Mouse (Mus musculus) kidney, embryonic 16.5 days (tissue): Measurements from ENCODE around the gene Cd79b. TPM values are rescaled to one million over a fixed set of nuclear protein-coding genes. Genes with fewer than 3 reads are reported as not detected.

Experiments used
- ATAC-seq: fragments of 200-750 bp; cut with Nextera tagmentation; 2 replicates; pipeline ENCODE4 v1.8.0; 2017; ENCODE audit warnings: moderate TSS enrichment; ENCODE audit not compliant: low FRiP score, low TSS enrichment
- H3K27ac ChIP-seq: fragments of 300-500 bp; sonication (generic); 2 replicates; pipeline ENCODE4 v1.5.1; 2014; ENCODE audit warnings: low read length
- H3K27me3 ChIP-seq: fragments of 300-500 bp; sonication (generic); 2 replicates; pipeline ENCODE4 v1.6.1; 2014; ENCODE audit warnings: low read length, control low read depth, mixed read lengths; ENCODE audit not compliant: insufficient read depth
- H3K36me3 ChIP-seq: fragments of 300-500 bp; sonication (generic); 2 replicates; pipeline ENCODE4 v1.6.1; 2014; ENCODE audit warnings: low read length, control low read depth, mixed read lengths; ENCODE audit not compliant: insufficient read depth
- H3K4me1 ChIP-seq: fragments of 300-500 bp; sonication (generic); 2 replicates; pipeline ENCODE4 v1.6.1; 2014; ENCODE audit warnings: low read length, control low read depth, mixed read lengths; ENCODE audit not compliant: insufficient read depth
- H3K4me2 ChIP-seq: fragments of 300-500 bp; sonication (generic); replicated peaks from 2 replicates; pipeline ENCODE4 v1.6.1; 2014; ENCODE audit warnings: low read depth, low read length
- H3K4me3 ChIP-seq: fragments of 300-500 bp; sonication (generic); 2 replicates; pipeline ENCODE4 v1.5.1; 2014; ENCODE audit warnings: mild to moderate bottlenecking, low read length
- H3K9ac ChIP-seq: fragments of 300-500 bp; sonication (generic); replicated peaks from 2 replicates; pipeline ENCODE4 v1.6.1; 2014; ENCODE audit warnings: low read length
- H3K9me3 ChIP-seq: fragments of 300-500 bp; sonication (generic); 2 replicates; pipeline ENCODE4 v1.6.1; 2016; ENCODE audit warnings: low read length, control low read depth
- WGBS: fragments of 180-500 bp; shearing (Covaris S2); extraction: QIAGEN DNeasy Blood & Tissue Kit; methylation state at CpG from one replicate; pipeline ENCODE4 v1.1.7; 2014; 5-methylcytosine and 5-hydroxymethylcytosine counted together
- polyA plus RNA-seq: library from polyadenylated mRNA; unstranded; fragments of >200 nt; fragmentation: Nextera tagmentation; extraction: Ambion mirVana; gene quantifications from 2 replicates; pipeline ENCODE4 v1.2.1, GENCODE M21; 2015

Cd79b gene
- polyA plus RNA-seq, 1 experiment from 2014 or later: 6.9 TPM

- no peak overlapping the region for H3K4me3 ChIP-seq
- 0 out of 2 replicates have a peak overlapping the region, but pooled peaks have one; percentile 15 for H3K27ac ChIP-seq
- H3K4me2 ChIP-seq: no peak overlapping the region
- no peaks in the 10 kb centered on the region for H3K27me3 ChIP-seq
- no peak for ATAC-seq
- H3K9ac ChIP-seq: no peak overlapping the region
- peaks cover 19% of the 10 kb centered on the region for H3K4me1 ChIP-seq
- 83% methylated on average over 3 of the region's 3 CpGs for WGBS
- H3K36me3 ChIP-seq: no peaks in the 10 kb centered on the region
- no peaks in the 10 kb centered on the region for H3K9me3 ChIP-seq
These were observed 8.5 kb downstream of the Cd79b start for GRCm38 (mm10) chr11:106306065-106306385.

- 0 out of 2 replicates have a peak overlapping the region, but pooled peaks have one; percentile 15 for H3K27ac ChIP-seq
- 53% methylated on average over 10 of the region's 10 CpGs for WGBS
- H3K4me1 ChIP-seq: peaks cover 19% of the 10 kb centered on the region
- H3K4me2 ChIP-seq: no peak overlapping the region
- no peak overlapping the region for H3K9ac ChIP-seq
- no peak for ATAC-seq
- H3K9me3 ChIP-seq: no peaks in the 10 kb centered on the region
- no peak overlapping the region for H3K4me3 ChIP-seq
- H3K27me3 ChIP-seq: no peaks in the 10 kb centered on the region
- no peaks in the 10 kb centered on the region for H3K36me3 ChIP-seq
These were observed 9.1 kb downstream of the Cd79b start for GRCm38 (mm10) chr11:106305348-106306064.

- H3K9me3 ChIP-seq: no peaks in the 10 kb centered on the region
- ATAC-seq: peak; percentile 77
- H3K4me3 ChIP-seq: no peak overlapping the region
- no peaks in the 10 kb centered on the region for H3K36me3 ChIP-seq
- WGBS: 6% methylated on average over 2 of the region's 2 CpGs
- peaks cover 9% of the 10 kb centered on the region for H3K4me1 ChIP-seq
- H3K27ac ChIP-seq: no peak overlapping the region
- no peak overlapping the region for H3K9ac ChIP-seq
- H3K27me3 ChIP-seq: no peaks in the 10 kb centered on the region
- H3K4me2 ChIP-seq: no peak overlapping the region
These were observed 11.9 kb downstream of the Cd79b start for GRCm38 (mm10) chr11:106302634-106303033.

GRCm38 (mm10) chr11:106301765-106302164, 12.8 kb downstream of the Cd79b start, which contains the start of gene Gh:
Gh (minus strand) TSS chr11:106301865.
- WGBS: 82% methylated on average over 9 of the region's 9 CpGs
- Histone ChIP-seq H3K9ac (no peak within 1 kb of the TSS), H3K9me3 (no peaks in the 10 kb centered on the region), H3K4me2 (no peak within 1 kb of the TSS), H3K4me1 (peaks cover 5% of the 10 kb centered on the region; the same call in 1 of the 2 replicates), H3K36me3 (no peaks in the 10 kb centered on the region), H3K4me3 (no peak within 1 kb of the TSS), H3K27me3 (no peaks in the 10 kb centered on the region), H3K27ac (no peak within 1 kb of the TSS)
- ATAC-seq: no peak

GRCm38 (mm10) chr11:106291861-106292260, 22.7 kb downstream of the Cd79b start:
- no peak for ATAC-seq
- Histone ChIP-seq H3K27me3 (no peaks in the 10 kb centered on the region), H3K4me1 (no peaks in the 10 kb centered on the region), H3K27ac (no peak overlapping the region), H3K4me2 (no peak overlapping the region), H3K9ac (no peak overlapping the region), H3K36me3 (no peaks in the 10 kb centered on the region), H3K9me3 (no peaks in the 10 kb centered on the region), H3K4me3 (no peak overlapping the region)
- WGBS: 90% methylated on average over 2 of the region's 2 CpGs

GRCm38 (mm10) chr11:106290376-106290775, 24.2 kb downstream of the Cd79b start:
- H3K9ac ChIP-seq: no peak overlapping the region
- no peak overlapping the region for H3K4me3 ChIP-seq
- H3K27me3 ChIP-seq: no peaks in the 10 kb centered on the region
- no peak overlapping the region for H3K27ac ChIP-seq
- no peak for ATAC-seq
- no peaks in the 10 kb centered on the region for H3K36me3 ChIP-seq
- no peaks in the 10 kb centered on the region for H3K9me3 ChIP-seq
- 90% methylated on average over 5 of the region's 5 CpGs for WGBS
- no peak overlapping the region for H3K4me2 ChIP-seq
- no peaks in the 10 kb centered on the region for H3K4me1 ChIP-seq

GRCm38 (mm10) chr11:106289369-106289768, 25.2 kb downstream of the Cd79b start:
- Histone ChIP-seq H3K27ac (no peak overlapping the region), H3K4me1 (no peaks in the 10 kb centered on the region), H3K9ac (no peak overlapping the region), H3K9me3 (no peaks in the 10 kb centered on the region), H3K4me3 (no peak overlapping the region), H3K4me2 (no peak overlapping the region), H3K36me3 (no peaks in the 10 kb centered on the region), H3K27me3 (no peaks in the 10 kb centered on the region)
- ATAC-seq: no peak
- 55% methylated on average over 8 of the region's 8 CpGs for WGBS

GRCm38 (mm10) chr11:106286987-106287386, 27.6 kb downstream of the Cd79b start:
- H3K27ac ChIP-seq: no peak overlapping the region

GRCm38 (mm10) chr11:106286206-106286605, 28.4 kb downstream of the Cd79b start:
- Histone ChIP-seq H3K27ac (no peak overlapping the region), H3K27me3 (no peaks in the 10 kb centered on the region), H3K36me3 (no peaks in the 10 kb centered on the region), H3K4me1 (no peaks in the 10 kb centered on the region), H3K9me3 (no peaks in the 10 kb centered on the region), H3K4me2 (no peak overlapping the region), H3K9ac (no peak overlapping the region), H3K4me3 (no peak overlapping the region)
- 86% methylated on average over 7 of the region's 7 CpGs for WGBS
- ATAC-seq: no peak

More at GRCm38 (mm10) chr11:106286987-106287386, 27.6 kb downstream of the Cd79b start:
- Histone ChIP-seq H3K9ac (no peak overlapping the region), H3K9me3 (no peaks in the 10 kb centered on the region), H3K4me1 (no peaks in the 10 kb centered on the region), H3K4me3 (no peak overlapping the region), H3K4me2 (no peak overlapping the region), H3K27me3 (no peaks in the 10 kb centered on the region), H3K36me3 (no peaks in the 10 kb centered on the region)
- 72% methylated on average over 11 of the region's 11 CpGs for WGBS
- no peak for ATAC-seq

GRCm38 (mm10) chr11:106284126-106284525, 30.4 kb downstream of the Cd79b start:
- Histone ChIP-seq H3K36me3 (no peaks in the 10 kb centered on the region), H3K27ac (no peak overlapping the region), H3K4me3 (no peak overlapping the region), H3K9me3 (no peaks in the 10 kb centered on the region), H3K9ac (no peak overlapping the region), H3K4me1 (no peaks in the 10 kb centered on the region), H3K27me3 (no peaks in the 10 kb centered on the region), H3K4me2 (no peak overlapping the region)
- no peak for ATAC-seq
- 66% methylated on average over 8 of the region's 8 CpGs for WGBS
